Mouse (Mus musculus): ENCODE measurements around the gene 9630041A04Rik.

Gene 9630041A04Rik

GRCm38 (mm10) chr9:101918771-101919170, 57.1 kb downstream of the 9630041A04Rik start:
- DNase-seq (ENCODE audit: low read depth), result no peak

DNA sequence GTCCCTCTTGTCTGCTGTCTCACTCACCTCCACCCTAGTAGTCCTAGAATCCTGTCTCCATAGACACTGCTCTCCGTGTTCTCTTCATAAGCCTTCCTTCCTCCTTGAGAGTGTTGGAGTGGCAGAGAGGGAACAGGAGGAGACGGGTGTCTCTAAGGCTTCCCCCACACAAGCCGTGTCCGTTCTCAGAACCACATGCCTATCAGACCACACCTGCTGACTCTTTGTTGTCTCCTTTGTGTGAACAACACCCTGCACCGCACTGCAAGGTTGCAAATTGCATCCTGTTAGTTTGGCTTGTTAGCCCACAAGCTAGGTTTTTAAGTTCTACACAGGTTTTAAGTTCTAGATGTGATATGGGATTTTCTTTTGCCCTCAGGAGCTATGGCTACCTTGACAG, 57.7 kb downstream of the 9630041A04Rik start:
- DNase-seq (ENCODE audit: low read depth), result no peak

GRCm38 (mm10) chr9:101922846-101923245, 61.2 kb downstream of the 9630041A04Rik start:
- DNase-seq (ENCODE audit: low read depth), result no peak

GRCm38 (mm10) chr9:101924829-101925228, 63.2 kb downstream of the 9630041A04Rik start:
- DNase-seq (ENCODE audit: low read depth), result no peak

- DNase-seq (ENCODE audit: low read depth), result no peak
Observed at GRCm38 (mm10) chr9:101933946-101934573, 72.4 kb downstream of the 9630041A04Rik start.

- DNase-seq (ENCODE audit: low read depth), result no peak
Observed at GRCm38 (mm10) chr9:101934887-101935286, 73.2 kb downstream of the 9630041A04Rik start.

DNA sequence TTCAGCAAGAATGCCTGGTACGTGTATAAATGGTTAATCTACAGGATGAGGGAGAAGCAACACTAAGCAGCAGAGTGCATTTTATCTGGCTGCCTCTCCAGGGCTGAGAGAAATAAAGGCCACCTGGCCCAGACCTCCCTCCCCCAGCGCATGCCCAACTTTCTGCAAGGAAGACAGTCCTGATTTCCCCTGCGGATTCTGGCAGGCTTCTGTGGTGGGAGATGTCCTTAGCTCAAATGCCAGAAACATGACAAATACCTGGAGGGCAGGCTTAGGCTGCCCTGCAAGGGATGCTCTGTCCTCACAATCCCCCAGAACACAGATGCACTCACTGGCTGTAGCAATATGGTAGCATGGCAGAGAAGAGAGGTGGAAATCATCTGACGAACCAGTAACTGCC, 76.4 kb downstream of the 9630041A04Rik start:
- DNase-seq (ENCODE audit: low read depth), result no peak

GRCm38 (mm10) chr9:101939006-101939405, 77.4 kb downstream of the 9630041A04Rik start:
- no peak for DNase-seq (ENCODE audit: low read depth)

- DNase-seq (ENCODE audit: low read depth), result no peak
Observed at GRCm38 (mm10) chr9:101940182-101940581, 78.5 kb downstream of the 9630041A04Rik start.

GRCm38 (mm10) chr9:101942058-101942669, 80.5 kb downstream of the 9630041A04Rik start:
- no peak for DNase-seq (ENCODE audit: low read depth)

- no peak for DNase-seq (ENCODE audit: low read depth)
Observed at GRCm38 (mm10) chr9:101945326-101945725, 83.7 kb downstream of the 9630041A04Rik start.

DNA sequence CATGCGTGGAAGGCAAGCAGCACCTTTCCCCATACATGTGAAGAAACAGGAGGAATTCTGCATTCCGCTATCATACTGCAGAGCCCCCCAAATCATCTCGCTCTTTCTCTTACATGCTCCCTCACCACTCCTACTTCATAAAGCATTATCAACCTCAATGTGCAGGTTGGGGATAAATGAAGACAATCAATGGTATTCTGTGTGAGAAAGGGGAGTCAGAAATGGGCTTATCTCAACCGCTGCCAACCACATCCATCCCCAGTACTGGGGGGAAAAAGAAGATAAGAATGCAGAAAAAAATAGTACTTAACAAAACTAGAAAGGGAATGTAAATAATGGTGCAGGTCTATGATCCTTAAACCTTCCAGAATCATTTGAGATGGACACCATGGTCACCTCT, 84.2 kb downstream of the 9630041A04Rik start:
- no peak for DNase-seq (ENCODE audit: low read depth)

GRCm38 (mm10) chr9:101950101-101950500, 88.5 kb downstream of the 9630041A04Rik start:
- DNase-seq (ENCODE audit: low read depth), result no peak

- no peak for DNase-seq (ENCODE audit: low read depth)
Observed at GRCm38 (mm10) chr9:101954529-101954928, 92.9 kb downstream of the 9630041A04Rik start.

DNA sequence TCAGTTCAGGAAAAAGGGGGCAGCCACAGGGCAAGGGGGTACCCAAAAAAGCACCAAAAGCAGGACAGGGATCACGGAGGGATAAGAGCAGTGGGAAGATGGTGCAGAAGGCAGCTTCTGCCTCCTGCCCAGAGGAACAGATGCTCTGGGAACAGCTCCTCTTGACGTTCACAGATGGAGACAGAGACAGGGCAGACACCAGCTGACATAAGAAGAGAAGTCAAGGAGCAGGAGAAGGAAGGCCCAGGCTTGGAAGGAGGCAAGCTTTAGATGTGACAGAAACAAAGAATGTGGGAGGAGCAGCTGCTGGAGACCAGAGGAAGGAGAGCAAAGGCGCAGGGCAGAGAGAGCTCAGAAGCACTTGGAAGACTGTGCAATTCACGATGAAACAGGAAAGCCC, 94.6 kb downstream of the 9630041A04Rik start:
- DNase-seq (ENCODE audit: low read depth), result no peak

DNA sequence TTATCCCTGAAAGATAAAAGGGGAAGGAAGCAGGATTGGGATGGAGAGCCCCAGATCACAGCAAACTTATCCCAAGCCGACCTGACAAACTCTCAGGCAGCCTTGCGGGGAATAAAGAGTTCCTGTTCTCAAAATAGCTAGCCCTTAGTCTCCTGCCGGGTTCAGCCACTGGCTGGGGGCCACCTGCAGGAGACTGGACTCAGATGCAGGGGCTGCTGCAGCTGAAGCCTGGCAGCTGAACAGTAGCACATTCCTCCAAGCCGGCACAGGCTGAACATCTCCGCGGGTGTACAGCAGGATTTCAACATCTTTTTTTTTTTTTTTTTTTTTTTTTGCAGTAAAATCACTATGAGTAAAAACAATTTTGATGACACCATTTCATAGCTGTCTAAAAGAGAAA, 110.2 kb downstream of the 9630041A04Rik start:
- no peak for DNase-seq (ENCODE audit: low read depth)

DNA sequence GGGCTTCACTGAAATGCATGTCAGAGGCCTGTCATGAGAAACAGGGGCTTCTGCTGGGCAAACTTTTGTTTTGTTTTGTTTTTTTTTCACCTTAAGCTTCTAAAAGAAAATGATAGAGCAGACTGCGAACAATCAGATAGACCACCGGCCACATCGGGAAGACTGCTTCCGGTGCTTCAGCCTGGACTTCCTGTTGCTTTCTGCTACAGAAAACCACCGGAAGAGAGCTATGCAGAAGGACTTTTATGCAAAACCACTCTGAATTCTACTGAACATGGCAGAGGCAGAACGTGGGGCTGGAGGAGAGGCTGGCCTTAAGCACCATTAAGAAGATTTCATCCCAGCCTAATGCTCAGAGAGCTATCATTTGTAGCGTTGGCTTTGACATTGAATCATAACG, 110.7 kb downstream of the 9630041A04Rik start:
- peak; percentile 9 for DNase-seq (ENCODE audit: low read depth)

DNA sequence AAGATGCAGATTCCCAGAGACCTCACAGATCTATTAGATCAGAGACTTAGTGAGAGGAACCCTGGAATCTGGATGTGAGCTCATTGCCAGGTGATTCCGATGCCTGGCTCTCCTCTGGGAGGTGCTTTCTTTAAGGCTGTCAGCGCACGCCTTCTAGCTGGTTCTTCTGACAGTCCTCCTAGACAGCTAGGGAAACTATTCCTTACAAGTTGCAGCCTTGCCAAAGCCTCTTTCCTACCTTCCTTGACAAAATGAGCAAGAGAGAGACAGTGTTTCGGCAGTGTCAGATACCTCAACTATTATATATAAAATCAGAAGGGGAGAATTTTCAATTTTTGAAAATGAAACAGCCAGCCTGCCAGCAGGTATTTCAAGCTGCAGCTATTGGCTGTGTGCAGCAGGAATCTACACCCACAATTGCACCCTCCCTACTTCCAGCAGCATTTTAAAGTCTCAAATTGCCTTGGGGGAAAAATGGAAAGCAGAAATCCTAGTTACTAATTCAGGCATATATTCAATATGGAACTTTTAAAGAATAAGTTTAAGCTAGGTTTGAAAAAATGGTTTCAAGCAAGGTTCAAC, 115.3 kb downstream of the 9630041A04Rik start:
- no peak for DNase-seq (ENCODE audit: low read depth)

DNA sequence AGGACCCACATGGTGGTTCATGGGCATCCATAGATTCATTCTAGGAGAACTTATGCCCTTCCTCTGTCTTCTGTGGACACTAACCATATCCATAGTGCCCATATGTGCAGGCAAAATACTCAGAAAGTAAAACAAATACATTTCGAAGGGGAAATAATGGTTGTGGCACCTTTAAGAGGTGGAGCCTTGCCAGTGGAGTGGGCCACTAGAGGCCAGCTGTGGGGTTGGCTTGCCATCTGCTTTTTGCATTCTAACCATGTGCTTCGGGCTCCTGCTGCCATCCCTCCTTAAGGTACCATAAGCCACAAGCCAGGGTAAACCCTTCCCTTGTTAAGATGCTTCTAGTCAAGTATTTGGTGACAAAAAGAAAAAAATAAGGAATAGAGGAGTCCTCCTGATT, 119.5 kb downstream of the 9630041A04Rik start:
- DNase-seq (ENCODE audit: low read depth), result no peak

DNA sequence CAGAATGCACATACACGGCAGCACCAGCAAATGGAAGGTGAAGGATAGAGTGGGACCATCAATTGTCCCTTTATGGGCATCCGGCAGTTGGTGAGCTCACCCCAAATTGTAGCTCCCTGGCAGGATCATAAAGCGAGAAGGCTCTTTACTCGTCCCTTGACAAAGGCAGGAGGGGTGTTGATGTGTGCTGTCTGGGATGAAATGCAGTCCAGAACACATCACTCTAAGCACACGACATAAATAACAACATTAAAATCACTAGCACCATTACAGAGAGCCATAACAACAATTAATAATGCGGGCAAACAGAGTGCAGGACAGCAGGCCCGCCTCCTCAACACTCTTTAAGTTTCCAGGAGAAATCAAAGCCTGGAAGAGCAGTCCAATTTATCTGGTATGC, 120.7 kb downstream of the 9630041A04Rik start:
- no peak for DNase-seq (ENCODE audit: low read depth)

- no peak for DNase-seq (ENCODE audit: low read depth)
Observed at GRCm38 (mm10) chr9:101986910-101987309, 125.3 kb downstream of the 9630041A04Rik start.

DNA sequence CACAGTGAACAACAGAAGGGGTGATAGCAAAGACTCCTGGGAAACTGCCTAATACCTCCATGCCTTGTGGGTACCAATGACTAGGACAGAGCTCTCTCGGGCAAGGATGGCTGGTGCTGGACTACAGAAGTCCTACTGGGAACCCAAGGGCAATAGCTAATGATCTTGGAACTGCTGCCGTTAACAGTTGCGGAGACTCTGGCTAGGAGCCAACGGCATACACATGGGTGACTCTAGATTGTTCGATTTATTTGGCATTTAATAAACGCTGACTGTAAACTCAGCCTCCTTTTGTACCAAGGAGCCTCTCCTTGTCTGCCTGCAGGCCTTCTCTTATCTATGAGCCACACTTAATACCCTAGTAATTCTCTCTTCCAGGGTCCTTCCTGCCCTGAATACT, 128.4 kb downstream of the 9630041A04Rik start:
- DNase-seq (ENCODE audit: low read depth), result no peak

DNA sequence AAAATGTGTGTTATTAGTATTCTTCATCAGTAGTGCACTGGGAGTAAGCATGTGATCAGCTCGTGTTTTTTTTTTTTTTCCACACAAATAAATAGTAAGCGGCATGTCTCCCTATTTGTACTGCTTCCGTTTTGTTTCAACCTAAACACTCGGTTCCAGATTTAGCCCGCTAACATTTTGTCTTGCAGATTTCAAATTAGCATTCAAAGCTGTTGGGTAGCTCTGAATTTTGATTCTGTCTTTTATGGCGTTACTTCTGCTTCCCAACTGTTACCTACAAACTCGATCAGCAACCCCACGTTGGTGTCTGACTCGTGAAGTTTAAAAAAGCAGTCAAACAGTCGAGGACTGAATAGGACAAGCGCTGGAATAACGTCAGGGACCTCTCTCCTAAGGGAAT, 129.2 kb downstream of the 9630041A04Rik start:
- no peak for DNase-seq (ENCODE audit: low read depth)

Data from induced T-regulatory cell, adult 2 months (primary cell).